Mouse (Mus musculus) frontal cortex, postnatal 25 days (tissue): ENCODE results near the gene Hmcn1.

Experiments
- DNase-seq, 2 experiments: peaks; one replicate each; pipeline ENCODE4 v3.0.0; 2022; ENCODE audit warnings: low spot score in 2 of 2

The Hmcn1 gene

DNA sequence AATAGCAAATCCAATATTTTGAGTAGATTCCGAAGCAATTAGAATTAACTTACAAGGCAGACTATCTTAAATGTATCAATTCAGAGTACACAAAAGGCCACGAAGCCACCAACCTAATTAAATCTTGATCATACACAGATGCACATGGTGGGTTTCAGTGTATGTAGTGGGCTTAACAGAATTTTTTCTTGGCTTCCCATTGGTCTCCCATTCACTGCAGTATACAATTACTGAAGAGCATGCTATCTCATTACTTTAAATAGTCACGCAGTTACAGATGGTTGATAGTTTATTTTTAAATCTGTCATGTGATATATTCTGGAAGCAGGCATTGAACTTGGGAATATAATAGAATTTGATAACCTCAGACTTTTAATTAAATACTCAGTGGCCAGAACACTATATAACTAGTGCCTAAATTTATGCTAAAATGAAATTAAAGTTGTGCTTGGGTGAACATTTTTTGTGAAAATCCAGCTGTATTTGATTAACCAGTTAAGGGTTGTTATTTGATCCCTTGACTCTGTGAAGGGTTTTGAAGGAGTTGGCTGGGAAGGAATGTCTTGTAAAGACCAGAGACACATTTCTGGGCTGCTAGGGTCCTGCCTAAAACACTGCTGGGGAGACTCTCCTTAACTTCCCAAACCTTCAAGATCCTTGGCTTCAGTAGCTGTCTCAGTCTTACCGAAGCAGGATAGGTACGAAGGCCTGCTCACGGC is 455.7 kb downstream of the Hmcn1 start:
- no peak for DNase-seq

DNA sequence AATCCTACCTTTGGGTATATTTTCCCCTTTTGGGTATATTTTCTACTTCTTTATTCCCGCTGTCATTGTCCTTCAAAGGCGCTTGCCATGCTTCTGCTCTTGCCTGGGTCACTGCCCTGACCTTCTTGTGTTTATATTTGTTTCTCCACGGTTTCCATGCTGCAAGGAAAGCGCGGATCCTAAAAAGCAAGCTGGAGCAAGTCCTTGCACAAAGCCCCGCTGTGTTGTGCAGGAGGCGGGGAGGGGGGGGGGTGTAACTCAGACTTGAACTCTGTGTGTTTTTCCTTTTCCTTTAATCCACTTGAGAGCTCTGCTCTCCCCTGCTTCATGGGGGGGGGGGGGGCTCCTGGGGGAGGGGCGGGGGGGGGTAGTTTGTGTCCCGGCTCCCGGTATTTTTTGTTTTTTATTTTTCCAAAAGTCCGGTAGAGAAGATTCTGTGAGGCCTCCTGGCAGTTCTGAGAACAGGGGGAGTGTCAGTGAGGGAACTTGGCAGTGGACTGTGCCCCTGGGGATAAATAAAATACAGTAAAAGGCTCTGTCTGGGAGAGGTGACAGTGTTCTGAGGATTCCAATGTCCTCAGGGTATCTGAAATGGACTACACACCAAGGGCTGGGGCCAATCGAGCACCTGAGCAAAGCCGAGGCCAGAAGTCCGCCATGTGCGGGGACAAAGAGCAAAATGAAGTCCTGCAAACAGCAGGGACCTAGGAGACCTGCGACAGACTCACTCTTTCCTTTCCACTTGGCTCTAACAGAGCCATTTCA is 457.3 kb downstream of the Hmcn1 start:
- DNase-seq, result no peak

DNA sequence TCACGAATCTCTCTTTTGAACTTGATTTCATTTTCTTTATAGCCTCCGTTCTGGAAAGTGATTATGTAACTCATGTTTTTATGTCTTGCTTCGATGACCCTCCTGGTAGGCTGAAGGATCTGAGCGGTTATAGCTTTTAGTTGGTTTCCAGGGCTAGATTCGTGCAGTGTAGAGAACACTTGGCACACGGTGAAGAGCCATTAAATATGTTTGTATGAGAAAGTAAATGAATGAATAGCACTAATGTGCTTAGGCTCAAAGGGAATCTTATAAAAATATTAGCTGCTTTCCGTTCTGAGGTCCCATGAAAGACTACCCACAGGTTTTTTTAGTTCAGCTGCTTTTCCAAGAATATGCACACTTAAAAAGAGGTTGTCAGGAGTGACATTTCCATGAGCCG is 458.6 kb downstream of the Hmcn1 start:
- DNase-seq, result no peak

DNA sequence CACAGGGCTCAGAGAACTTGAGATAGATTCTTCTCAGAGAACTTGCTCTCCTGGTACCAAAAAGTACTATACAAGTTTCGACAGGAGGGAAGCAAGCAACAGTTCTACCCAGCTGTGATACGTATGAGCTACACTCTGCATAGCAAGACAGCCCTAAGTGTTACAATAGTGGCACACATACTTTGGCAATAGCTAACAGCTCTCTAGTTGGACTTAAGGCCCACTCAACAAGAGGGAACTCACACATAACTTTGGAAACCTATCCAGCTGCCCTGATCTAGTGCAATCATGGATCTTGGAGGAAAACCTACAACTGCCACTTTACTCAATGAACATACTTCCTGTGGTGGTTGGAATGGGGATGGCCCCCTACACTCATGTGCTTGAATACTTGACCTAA is 480.2 kb downstream of the Hmcn1 start:
- DNase-seq, result no peak
